In the genomic region with DNA sequence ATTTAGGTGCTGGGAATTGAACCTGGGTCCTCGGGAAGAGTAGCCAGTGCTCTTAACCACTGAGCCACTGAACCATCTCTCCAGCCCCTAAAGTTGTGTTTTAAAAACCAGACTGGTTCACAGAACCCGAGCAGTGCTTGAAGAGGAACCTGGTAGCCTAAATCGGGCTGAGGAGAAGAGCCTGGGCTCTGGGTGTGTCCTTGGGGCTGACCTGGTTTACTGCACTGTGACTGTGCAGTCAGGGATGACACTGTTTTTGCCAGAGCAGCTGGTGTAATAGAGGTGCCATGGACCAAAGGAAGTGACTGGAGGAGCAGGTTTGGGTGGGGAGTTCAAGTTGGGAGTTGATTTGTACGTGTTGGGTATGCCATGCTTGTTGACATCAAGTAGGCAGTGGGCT, we compare ENCODE assay signal across 11 mouse cellular contexts.
"Had no signal": no experiment of that assay in that cellular context is flagged by ENCODE, and none has a peak within 500 bp of the region (broad histone marks: within the 10 kb centered on the region; RNA-seq: fewer than 3 reads in every experiment).

No protein-coding gene starts in this region.

- H3K4me3 ChIP-seq: kidney, embryonic 15.5 days; left cerebral cortex, adult 2 months; limb, embryonic 10.5 days; liver, embryonic 15.5 days; midbrain, embryonic 15.5 days; neural tube, embryonic 13.5 days had no signal

- H3K4me1 ChIP-seq: limb, embryonic 10.5 days; liver, embryonic 15.5 days; midbrain, embryonic 15.5 days; neural tube, embryonic 13.5 days had no signal

- H3K36me3 ChIP-seq: liver, embryonic 15.5 days; midbrain, embryonic 15.5 days had no signal

- H3K27me3 ChIP-seq: kidney, embryonic 15.5 days; liver, embryonic 15.5 days; midbrain, embryonic 15.5 days; neural tube, embryonic 13.5 days had no signal

- H3K27ac ChIP-seq: kidney, embryonic 15.5 days; left cerebral cortex, adult 2 months; limb, embryonic 10.5 days; liver, embryonic 15.5 days; midbrain, embryonic 15.5 days; neural tube, embryonic 13.5 days had no signal

- ATAC-seq: lung, postnatal 0 days; midbrain, embryonic 15.5 days had no signal

- DNase-seq: kidney, adult 18-20 months; kidney, postnatal 14 days; lung, adult 2 months; lung, postnatal 36 days had no signal

- H3K9ac ChIP-seq: kidney, embryonic 15.5 days; liver, embryonic 15.5 days; midbrain, embryonic 15.5 days; neural tube, embryonic 13.5 days had no signal

- H3K9me3 ChIP-seq: kidney, embryonic 15.5 days; limb, embryonic 10.5 days; liver, embryonic 15.5 days; midbrain, embryonic 15.5 days had no signal
